Mouse (Mus musculus) brain, embryonic 18.5 days (tissue): ENCODE results near the gene Pyroxd1.
A peak's percentile ranks its signal among the peaks of the same experiment; 100 is the strongest.
"Not testable (repeated sequence)": the region's sequence is repeated elsewhere in the genome, so short reads cannot be mapped to it uniquely, and the experiment has no call there.

Experiments used
- DNase-seq: peaks from one replicate; pipeline ENCODE4 v3.0.0-alpha.2; 2012; ENCODE audit warnings: low read depth, low spot score

Pyroxd1 gene

DNA sequence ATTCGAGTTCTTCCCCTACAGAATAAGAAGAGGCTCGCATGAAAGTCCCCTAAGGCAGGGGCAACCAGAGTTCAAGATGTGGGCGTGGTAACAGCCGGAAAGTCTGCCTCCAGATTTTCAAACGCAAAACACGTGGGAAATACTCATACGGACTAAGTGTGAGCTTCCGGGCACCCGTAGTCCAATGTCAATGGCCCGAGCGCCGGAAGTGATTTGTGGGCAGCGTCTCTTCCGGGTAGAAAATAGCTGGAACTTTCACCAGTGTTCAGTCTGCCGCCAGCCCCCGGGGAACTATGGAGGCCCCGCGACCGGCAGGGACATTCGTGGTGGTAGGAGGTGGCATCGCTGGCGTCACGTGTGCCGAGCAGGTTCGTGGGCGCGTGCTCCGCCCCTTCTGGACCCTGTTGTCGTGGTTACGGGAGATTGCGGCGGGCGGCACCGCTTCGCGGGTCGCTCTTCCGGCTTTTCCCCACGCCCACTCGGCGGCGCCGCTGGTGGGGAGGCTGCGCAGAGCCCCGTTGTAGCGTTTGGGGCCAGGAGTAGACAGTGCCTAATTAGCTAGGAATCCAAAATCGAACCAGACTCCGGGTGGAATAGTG is at the start of gene Pyroxd1:
Gene Pyroxd1 (plus strand): TSS at position 215 of the 599 bp plus-strand sequence.
- DNase-seq, result peak; percentile 84

DNA sequence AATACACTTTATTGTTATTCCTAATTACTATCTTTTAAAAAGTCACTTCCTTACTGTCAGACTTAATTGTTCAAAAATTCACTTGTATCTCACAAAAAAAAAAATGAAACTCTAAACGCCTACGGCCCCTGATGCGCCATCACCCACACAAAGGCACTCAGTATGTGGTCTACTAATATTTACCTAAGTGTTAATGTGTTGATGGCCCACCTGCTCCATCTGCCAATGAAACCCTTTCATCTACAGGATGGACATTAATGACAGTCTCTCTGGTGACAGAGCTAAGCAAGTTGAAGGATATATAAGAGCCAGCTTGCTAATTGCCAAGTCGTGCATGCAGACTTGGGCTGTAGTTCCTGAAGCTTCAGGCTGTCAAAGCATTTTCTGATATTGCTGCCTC is 47.4 kb upstream of the Pyroxd1 start, which contains the start of gene Iapp:
Gene Iapp (plus strand): TSS at position 326 of the 400 bp plus-strand sequence.
- DNase-seq, result no peak

DNA sequence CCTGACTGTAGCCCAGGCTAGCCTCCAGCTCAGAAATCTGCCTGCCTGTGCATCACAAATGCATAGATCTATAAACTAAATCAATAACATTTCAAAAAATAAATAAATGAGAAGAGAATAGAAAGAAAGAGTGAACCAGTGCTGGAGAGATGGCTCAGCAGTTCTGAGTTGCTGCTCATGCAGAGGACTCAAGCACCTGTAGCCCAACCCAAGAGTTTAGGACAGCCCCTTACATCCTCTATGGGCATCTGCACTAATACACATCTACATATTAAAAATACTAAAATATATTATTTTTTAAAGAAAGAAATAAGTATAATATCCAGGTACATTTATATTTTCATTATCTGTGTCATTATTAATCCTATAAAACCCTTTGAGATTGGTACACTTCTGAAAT is 40.4 kb upstream of the Pyroxd1 start:
- DNase-seq, result no peak

DNA sequence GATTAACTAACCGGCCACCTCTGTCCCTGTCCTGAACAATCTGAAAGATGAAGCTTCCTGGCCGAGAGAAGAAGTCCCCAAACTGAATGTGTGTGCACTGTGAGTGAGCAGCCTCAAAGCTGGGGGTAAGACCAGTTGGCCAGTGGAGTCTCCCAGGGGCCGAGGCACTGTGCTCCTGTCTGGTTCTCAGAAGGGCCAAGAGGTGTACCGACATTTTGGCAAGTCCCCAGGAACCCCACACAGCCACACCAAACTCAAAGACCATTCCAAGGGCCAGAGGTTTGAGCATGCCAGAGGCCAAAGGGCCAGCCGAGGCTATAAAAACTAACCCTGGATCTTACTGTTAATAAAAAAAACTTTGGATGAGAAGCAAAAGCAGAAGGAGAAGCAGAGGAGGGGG is 31.2 kb upstream of the Pyroxd1 start:
- DNase-seq, result no peak

DNA sequence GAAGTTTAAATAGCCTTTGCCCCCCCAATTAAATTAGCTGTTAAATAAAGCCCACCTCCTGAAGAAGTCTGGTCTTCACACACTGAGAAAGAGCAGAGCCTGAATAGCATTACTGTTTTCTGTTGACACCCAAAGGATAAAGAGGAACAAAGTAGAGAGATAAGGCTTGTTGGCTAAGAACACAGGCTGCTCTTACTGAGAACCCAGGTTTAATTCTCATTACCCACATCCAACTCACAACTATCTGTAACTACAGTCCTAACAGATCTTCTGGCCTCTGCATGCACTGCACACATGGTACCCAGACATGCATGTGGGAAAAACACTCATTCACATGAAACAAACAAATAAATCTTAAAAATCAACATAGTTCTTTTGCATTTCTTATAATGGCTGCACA is 28.3 kb upstream of the Pyroxd1 start:
- no peak for DNase-seq

DNA sequence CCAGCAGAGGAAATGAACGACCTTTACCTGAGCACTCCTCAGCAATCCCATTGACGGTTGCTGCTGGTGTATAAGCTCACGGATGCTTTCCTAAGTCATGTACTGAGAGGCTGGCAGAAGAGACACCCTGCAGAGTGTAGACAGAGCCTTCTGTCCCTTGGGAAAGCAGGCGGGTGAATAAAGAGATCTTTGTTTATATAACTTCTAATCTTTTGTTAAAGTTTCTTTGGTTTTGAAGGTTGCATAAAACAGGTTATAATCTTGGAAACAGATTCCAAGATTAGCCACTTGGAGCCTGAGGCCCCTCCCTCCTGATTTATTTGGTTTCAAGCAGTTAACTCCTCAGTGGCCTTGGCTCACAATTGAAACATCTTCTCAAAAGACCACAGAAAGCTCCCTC is 22.6 kb upstream of the Pyroxd1 start, which contains the start of gene Slco1a5:
Gene Slco1a5 (minus strand): TSS at position 101 of the 400 bp plus-strand sequence.
- DNase-seq, result no peak

DNA sequence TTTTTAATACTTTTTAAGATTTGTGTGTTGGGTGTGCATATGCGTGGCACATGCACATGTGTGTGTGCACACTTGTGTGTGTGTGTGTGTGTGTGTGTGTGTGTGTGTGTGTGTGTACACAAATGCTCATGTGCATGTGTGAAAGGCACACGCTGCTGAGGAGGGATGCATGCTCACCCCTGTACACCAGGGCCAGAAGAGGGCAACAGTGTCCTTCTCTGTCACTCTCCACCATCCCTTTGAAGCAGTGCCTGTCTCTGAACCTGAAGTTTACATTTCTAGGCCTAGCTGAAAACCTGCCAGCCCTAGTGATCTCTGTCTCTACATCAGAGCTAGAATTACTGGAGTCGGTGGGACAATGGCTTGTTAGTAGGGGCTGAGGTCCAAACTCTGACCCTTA is 18.9 kb upstream of the Pyroxd1 start:
- no peak for DNase-seq

DNA sequence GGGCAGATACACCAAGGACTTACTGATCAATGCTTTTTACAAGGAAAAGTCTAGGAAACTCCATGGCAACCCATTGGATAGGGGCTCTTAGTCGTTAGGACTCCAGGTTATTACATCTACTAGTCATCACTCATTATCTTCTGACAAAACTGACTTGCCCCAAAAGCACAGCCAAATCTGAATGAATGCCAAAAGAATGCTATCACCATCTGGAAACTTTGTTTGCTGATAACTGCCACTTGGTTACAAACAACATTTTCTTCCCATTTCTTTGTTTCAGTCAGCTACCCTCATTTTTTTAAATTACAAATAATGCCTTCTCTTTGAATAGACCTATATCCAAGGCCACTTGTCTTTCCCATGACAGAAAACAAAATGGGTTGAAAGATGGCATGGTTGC is 16.3 kb upstream of the Pyroxd1 start:
- no peak for DNase-seq

GRCm38 (mm10) chr6:142338961-142339360 is 6.5 kb upstream of the Pyroxd1 start:
- DNase-seq, result no peak

DNA sequence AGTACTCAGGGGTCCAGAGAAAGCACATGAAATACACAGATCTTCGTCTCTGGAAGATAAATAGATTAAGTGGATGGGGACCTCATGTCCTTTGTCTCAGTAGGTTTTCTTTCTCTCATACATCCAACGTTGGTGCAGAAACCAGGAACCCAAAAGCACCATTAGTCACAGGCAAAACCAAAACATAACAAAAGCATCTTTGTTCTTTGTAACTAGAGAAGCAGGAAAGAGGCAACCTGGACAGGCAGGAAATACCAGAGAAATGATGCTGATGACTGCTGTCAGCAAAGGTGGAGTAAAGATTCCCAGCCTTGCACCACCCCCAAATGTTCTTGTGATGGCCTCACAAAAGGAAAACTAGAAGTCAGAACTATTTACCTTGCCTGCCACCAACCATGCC is 5.9 kb upstream of the Pyroxd1 start:
- DNase-seq, result no peak

GRCm38 (mm10) chr6:142343561-142343960 is 1.9 kb upstream of the Pyroxd1 start:
- DNase-seq, result no peak

DNA sequence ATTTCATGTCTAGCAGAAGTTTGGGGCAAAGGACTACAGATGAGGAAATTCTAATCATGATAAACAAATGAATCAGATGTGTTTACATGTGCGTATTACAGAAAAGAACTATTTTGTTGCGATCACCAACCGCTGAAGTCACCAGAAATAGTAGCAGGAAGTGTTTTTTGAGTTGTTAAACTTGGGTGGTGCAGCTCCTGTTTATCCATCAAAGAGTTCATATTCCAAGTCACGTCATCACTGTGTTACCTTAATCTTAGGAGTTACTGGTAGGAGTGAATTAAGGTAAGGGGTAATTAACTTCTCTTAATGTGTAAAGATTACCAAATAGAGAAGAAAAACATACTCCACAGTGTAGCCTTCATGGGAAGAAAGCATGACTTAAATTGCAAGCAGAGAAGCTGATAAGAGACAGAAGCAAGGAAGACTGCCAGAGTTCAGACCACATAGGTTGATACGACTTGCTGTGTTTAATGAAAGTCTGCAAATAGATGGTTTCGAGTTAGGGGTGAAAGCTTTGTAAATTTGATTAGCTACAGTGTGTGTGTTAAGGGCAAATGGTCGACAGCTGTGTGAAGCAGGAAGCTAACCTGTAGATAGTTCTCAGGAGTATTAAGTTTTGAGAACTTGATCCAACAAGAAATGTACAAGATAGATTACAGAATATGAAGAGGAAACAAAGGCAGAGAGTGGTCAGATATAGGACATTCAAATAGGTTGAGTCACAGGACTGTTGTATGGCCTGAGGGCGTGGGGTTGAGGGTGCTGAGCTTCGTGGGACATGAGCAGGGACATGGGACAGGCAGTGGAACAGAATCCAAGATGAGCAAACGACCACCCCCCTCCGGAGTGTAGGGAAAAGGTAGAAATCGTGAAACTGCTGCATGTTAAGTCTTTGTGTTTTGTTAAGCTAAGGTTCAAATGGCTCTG is 992 bp downstream of the Pyroxd1 start:
- no peak for DNase-seq

DNA sequence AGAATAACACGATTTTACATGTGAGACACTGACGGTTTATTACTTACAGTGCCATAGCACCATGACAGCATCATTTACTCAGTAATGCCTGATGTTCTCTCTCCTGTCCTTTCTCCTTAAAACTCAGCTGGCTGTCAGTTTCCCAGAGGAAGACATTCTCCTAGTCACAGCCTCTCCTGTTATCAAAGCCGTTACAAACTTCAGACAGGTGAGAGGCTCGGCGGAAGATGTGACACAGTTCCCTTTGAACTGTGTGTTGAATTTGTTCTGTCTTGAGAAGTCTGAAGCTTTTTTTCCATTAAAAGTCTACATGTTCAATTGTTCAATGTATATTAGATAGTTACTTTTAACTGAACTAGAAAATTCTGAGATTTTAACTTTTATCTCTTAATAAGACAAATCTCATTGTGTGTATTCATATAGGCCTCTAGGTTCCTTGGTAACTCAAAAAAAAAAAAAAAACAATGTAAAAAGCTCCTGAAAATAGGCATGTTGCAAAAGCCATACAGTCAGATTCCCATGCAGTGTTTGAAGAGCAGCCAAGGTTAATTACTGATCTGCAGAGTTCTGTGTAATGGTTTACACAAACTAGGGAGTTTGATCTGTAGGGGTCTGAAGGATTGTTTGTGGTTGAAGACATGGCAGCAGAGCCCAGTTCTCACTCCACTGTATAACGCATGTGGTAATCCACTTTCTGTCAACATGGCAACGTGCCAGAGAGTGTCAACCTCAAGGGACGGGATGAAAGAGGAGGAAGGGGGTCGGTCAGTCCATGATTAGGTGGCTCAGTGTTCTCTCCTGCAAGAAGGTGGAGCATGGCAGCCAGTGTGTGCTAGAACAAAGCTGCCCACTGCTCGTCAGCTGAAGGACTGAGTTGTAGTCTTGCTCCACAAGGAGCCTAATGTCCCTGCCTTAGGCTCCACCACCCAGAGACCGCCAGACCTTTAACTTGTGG is 2.3 kb downstream of the Pyroxd1 start:
- no peak for DNase-seq

DNA sequence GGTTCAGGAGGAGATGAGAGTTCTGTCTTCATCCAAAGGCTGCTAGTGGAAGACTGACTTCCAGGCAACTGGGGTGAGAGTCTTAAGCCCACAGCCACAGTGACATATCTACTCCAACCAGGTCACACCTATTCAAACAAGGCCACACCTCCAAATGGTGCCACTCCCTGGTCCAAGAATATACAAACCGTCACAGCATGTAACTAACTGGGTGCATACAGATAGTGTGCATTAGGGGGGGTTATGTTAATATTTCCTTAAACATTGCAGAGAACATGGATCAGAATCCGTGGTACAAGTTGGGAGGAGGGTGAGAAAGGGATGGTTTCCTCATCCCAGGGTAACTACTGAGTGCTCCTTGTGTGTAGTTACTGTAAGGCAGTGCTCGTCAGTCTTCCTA is 6.6 kb downstream of the Pyroxd1 start:
- DNase-seq, result not testable (repeated sequence)

DNA sequence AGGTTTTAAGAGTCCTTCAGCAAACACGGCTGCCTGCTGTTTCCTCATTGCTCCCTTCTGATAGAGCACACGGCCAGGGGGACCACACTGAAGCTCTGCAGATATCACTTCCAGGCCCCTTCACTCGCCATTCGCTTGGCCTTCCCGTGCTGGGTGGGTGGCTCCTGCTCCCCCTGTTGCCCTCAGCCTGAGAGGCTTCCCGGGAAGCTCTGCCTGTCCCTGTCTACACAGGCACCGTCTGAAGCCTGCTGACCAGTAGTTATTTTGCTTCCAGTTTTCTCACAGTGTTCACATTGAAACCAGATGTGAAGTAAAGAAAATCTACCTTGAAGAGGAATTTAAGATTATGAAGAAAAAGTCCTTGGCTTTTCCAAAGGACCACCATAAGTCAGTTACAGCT is 11.7 kb downstream of the Pyroxd1 start:
- DNase-seq, result no peak

- no peak for DNase-seq
Observed at GRCm38 (mm10) chr6:142362036-142362435, 16.6 kb downstream of the Pyroxd1 start.

- DNase-seq, result no peak
Observed at GRCm38 (mm10) chr6:142363019-142363576, 17.6 kb downstream of the Pyroxd1 start.

GRCm38 (mm10) chr6:142365742-142366472 is 20.5 kb downstream of the Pyroxd1 start:
- no peak for DNase-seq

GRCm38 (mm10) chr6:142366473-142367018 is 21.1 kb downstream of the Pyroxd1 start:
- DNase-seq, result no peak

DNA sequence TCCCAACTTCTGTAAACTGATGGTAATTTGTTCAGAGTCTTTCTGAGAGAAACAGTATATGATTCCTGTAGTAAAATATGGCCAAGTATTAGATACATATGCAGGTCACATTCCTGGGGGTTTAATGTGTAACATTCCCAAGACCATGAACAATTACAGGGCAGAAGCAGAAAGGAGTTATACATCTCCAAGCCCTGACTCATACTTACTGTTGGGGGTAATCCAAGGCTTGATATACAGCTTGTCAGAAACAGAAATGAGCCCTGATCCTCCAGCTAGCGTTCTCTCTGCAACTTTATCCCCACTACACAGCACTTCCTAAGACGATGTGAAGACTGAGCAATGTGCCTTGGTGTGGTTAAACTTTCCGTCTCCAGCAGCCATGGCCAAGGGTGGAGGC is 22.1 kb downstream of the Pyroxd1 start:
- DNase-seq, result no peak
